Mouse (Mus musculus) bone marrow, adult 2 months (tissue): ENCODE results near the gene Fkbp8. TPM values are rescaled to one million over a fixed set of nuclear protein-coding genes. Genes with fewer than 3 reads are reported as not detected.

ENCODE experiments used
- H3K27ac ChIP-seq: fragments of 200-500 bp; 2 replicates; pipeline ENCODE4 v1.5.1; 2012; ENCODE audit warnings: low read depth, mild to moderate bottlenecking, control low read depth, inconsistent platforms, low read length; ENCODE audit not compliant: control insufficient read depth, poor library complexity, insufficient read depth
- H3K4me1 ChIP-seq: fragments of 200-500 bp; 2 replicates; pipeline ENCODE4 v1.6.1; 2011; ENCODE audit warnings: low read length; ENCODE audit not compliant: control insufficient read depth, insufficient read depth
- H3K4me3 ChIP-seq: fragments of 200-500 bp; replicated peaks from 2 replicates; pipeline ENCODE3; 2011; ENCODE audit warnings: mild to moderate bottlenecking, low read depth, low read length, control low read depth; ENCODE audit not compliant: control insufficient read depth
- CTCF ChIP-seq: fragments of 200-500 bp; IDR thresholded peaks from 2 replicates; pipeline ENCODE4 v1.5.1; 2011; ENCODE audit warnings: low read length, control low read depth; ENCODE audit not compliant: control insufficient read depth, insufficient read depth
- POLR2A ChIP-seq: fragments of 200-500 bp; IDR thresholded peaks from 2 replicates; pipeline ENCODE4 v1.6.1; 2011; ENCODE audit warnings: low read depth, mild to moderate bottlenecking, control low read depth, low read length, borderline replicate concordance; ENCODE audit not compliant: control insufficient read depth
- WGBS: fragments of 180-500 bp; shearing (Covaris S2); methylation state at CpG from one replicate; pipeline ENCODE4 v1.1.7; 2018; 5-methylcytosine and 5-hydroxymethylcytosine counted together
- polyA plus RNA-seq: library from polyadenylated mRNA; stranded (reverse); fragments of >200 nt; gene quantifications from 2 replicates; pipeline ENCODE4 v1.2.4, GENCODE M21; 2011; ENCODE audit warnings: low replicate concordance; ENCODE audit not compliant: missing spikeins, insufficient read depth, insufficient read length

Fkbp8 gene
- polyA plus RNA-seq, 1 experiment, result 181 TPM

GRCm38 (mm10) chr8:70495771-70496062 lies 31.8 kb upstream of the Fkbp8 start:
- TF ChIP-seq POLR2A, result no peak
- TF ChIP-seq CTCF, result no peak
- Histone ChIP-seq H3K4me3 (no peak overlapping the region), H3K27ac (no peak overlapping the region; the same call in 1 of the 2 replicates), H3K4me1 (no peaks in the 10 kb centered on the region)
- WGBS, result 20% methylated on average over 12 of the region's 12 CpGs

- no peak overlapping the region for H3K27ac ChIP-seq
- H3K4me1 ChIP-seq, result peaks cover 1% of the 10 kb centered on the region; the same call in 1 of the 2 replicates
- 9% methylated on average over 39 of the region's 39 CpGs for WGBS
- peak overlapping the region; percentile 18 for H3K4me3 ChIP-seq
- no peak for TF ChIP-seq POLR2A
- TF ChIP-seq CTCF, result no peak
These were observed 26.9 kb upstream of the Fkbp8 start for GRCm38 (mm10) chr8:70500386-70501301.

- WGBS, result 13% methylated on average over 23 of the region's 23 CpGs
- Histone ChIP-seq H3K4me3 (no peak overlapping the region), H3K27ac (no peak overlapping the region; the same call in 1 of the 2 replicates), H3K4me1 (peaks cover 5% of the 10 kb centered on the region)
- TF ChIP-seq POLR2A, result no peak
- no peak for TF ChIP-seq CTCF
These were observed 25.5 kb upstream of the Fkbp8 start for GRCm38 (mm10) chr8:70501820-70502529.

- Histone ChIP-seq H3K4me3 (no peak overlapping the region), H3K27ac (no peak overlapping the region), H3K4me1 (peaks cover 5% of the 10 kb centered on the region)
- TF ChIP-seq POLR2A (no peak), CTCF (no peak)
- WGBS, result 41% methylated on average over 12 of the region's 12 CpGs
These were observed 25.0 kb upstream of the Fkbp8 start for GRCm38 (mm10) chr8:70502540-70502939.

GRCm38 (mm10) chr8:70503062-70503750 lies 24.3 kb upstream of the Fkbp8 start:
- Histone ChIP-seq H3K27ac (no peak overlapping the region), H3K4me1 (peaks cover 5% of the 10 kb centered on the region), H3K4me3 (no peak overlapping the region)
- TF ChIP-seq CTCF (peak; percentile 68; the same call in 1 of the 2 replicates), POLR2A (no peak)
- WGBS, result 20% methylated on average over 46 of the region's 46 CpGs

- WGBS, result 90% methylated on average over 16 of the region's 16 CpGs
- Histone ChIP-seq H3K4me1 (peaks cover 9% of the 10 kb centered on the region), H3K27ac (no peak overlapping the region), H3K4me3 (no peak overlapping the region)
- TF ChIP-seq CTCF (no peak), POLR2A (no peak)
These were observed 23.2 kb upstream of the Fkbp8 start for GRCm38 (mm10) chr8:70504291-70504716.

GRCm38 (mm10) chr8:70504851-70505250 lies 22.7 kb upstream of the Fkbp8 start:
- Histone ChIP-seq H3K4me3 (no peak overlapping the region), H3K27ac (no peak overlapping the region), H3K4me1 (peaks cover 10% of the 10 kb centered on the region)
- TF ChIP-seq CTCF (peak; percentile 88), POLR2A (no peak)
- WGBS, result 68% methylated on average over 3 of the region's 3 CpGs
